Mouse (Mus musculus): ENCODE measurements at regions not wholly inside any gene's neighbourhood (a gene's known extent, or its start where the extent isn't known, plus 50 kb on each side); places are given as distances from the start of the nearest gene placed in this dataset.

DNA sequence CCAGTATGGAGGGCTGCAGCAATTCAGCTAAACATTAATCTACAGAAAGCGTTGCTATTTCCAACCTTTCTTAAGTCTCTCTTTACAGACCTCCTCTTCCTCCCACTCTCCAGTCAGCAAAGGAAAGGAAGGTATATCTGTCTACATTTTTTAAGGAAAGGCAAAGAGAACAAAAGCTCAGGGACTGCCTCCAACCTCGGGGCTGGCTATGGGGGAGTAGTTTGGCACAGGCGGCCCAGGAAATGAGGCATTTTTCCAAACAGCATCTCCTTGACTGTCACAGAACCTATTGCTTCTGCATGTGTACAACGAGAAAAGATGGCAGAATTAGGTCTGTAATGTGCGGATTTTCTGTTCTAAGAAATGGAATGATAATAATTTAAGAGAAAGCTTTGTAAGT, 233.4 kb downstream of the Gpam start:
- ATAC-seq (no peak), DNase-seq (ENCODE audit: low spot score) (no peak)
- no peak overlapping the region for H3K9ac ChIP-seq (replicated peaks; ENCODE audit: low read length)
- no peak overlapping the region for H3K27ac ChIP-seq
- H3K36me3 ChIP-seq (ENCODE audit: insufficient read depth, low read length) = no peaks in the 10 kb centered on the region
- H3K9me3 ChIP-seq (ENCODE audit: low read length) = no peaks in the 10 kb centered on the region
- no peaks in the 10 kb centered on the region for H3K27me3 ChIP-seq (ENCODE audit: insufficient read depth, low read length)
- H3K4me3 ChIP-seq (ENCODE audit: low read length) = no peak overlapping the region
- WGBS = 59% methylated on average over 5 of the region's 5 CpGs
- no peak overlapping the region for H3K4me2 ChIP-seq (ENCODE audit: low read depth, low read length)
- no peaks in the 10 kb centered on the region for H3K4me1 ChIP-seq (ENCODE audit: insufficient read depth, low read length)
- no peak for TF ChIP-seq CTCF (IDR thresholded peaks at IDR 0.05; ENCODE audit: low read depth)

- ATAC-seq (no peak), DNase-seq (ENCODE audit: low spot score) (peak; percentile 18)
- WGBS = 49% methylated on average over 4 of the region's 4 CpGs
- no peaks in the 10 kb centered on the region for H3K4me1 ChIP-seq (ENCODE audit: insufficient read depth, low read length)
- no peaks in the 10 kb centered on the region for H3K36me3 ChIP-seq (ENCODE audit: insufficient read depth, low read length)
- TF ChIP-seq CTCF (IDR thresholded peaks at IDR 0.05; ENCODE audit: low read depth) = no peak
- H3K9ac ChIP-seq (replicated peaks; ENCODE audit: low read length) = no peak overlapping the region
- H3K27me3 ChIP-seq (ENCODE audit: insufficient read depth, low read length) = no peaks in the 10 kb centered on the region
- no peak overlapping the region for H3K27ac ChIP-seq
- no peaks in the 10 kb centered on the region for H3K9me3 ChIP-seq (ENCODE audit: low read length)
- no peak overlapping the region for H3K4me3 ChIP-seq (ENCODE audit: low read length)
- no peak overlapping the region for H3K4me2 ChIP-seq (ENCODE audit: low read depth, low read length)
These were observed 260.0 kb downstream of the Gpam start for GRCm38 (mm10) chr19:54867078-54867477.

DNA sequence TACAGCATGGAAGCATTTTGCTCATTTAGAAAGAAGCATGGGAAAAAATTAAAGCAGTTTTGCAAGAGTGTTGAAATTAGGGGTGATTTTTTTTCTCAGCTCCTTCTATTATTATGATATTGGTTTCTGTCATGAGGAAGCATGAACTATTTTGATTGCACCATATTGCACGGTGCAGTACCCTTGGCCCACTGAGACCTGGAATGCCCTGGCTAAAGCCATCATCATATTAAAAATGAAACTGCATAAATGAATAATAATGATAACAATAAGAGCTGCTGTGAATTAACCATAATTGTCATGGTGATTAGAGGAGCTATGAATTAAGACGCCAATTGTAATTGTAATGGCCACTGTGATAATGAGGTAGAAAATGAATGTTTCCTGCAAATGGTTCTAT, 271.8 kb downstream of the Gpam start:
- H3K27me3 ChIP-seq (ENCODE audit: insufficient read depth, low read length) = no peaks in the 10 kb centered on the region
- DNase-seq (ENCODE audit: low spot score) = no peak
- no peaks in the 10 kb centered on the region for H3K4me1 ChIP-seq (ENCODE audit: insufficient read depth, low read length)
- H3K9ac ChIP-seq (replicated peaks; ENCODE audit: low read length) = no peak overlapping the region
- no peak overlapping the region for H3K4me3 ChIP-seq (ENCODE audit: low read length)
- no peaks in the 10 kb centered on the region for H3K36me3 ChIP-seq (ENCODE audit: insufficient read depth, low read length)
- no peak overlapping the region for H3K4me2 ChIP-seq (ENCODE audit: low read depth, low read length)
- H3K27ac ChIP-seq = no peak overlapping the region
- no peak for ATAC-seq
- 54% methylated on average over 2 of the region's 2 CpGs for WGBS
- TF ChIP-seq CTCF (IDR thresholded peaks at IDR 0.05; ENCODE audit: low read depth) = no peak
- no peaks in the 10 kb centered on the region for H3K9me3 ChIP-seq (ENCODE audit: low read length)

DNA sequence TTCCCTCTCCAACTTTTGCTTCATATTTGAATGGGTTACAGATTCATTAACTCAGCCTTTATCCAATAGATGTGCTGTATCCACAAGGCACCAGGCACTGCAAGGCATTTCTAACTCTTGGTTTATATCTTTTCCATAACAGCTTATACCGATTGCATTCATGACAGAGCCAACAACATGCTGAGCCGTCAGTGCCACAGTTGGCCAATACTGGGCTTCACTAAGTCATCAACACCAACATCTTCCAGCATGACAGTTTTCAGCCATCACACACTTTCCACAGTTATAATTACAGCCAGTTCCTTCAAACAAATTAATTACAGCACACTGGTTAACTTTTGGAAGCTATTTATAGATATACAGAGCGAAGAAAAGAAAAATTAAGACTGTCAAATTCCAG, 288.8 kb downstream of the Gpam start:
- no peaks in the 10 kb centered on the region for H3K9me3 ChIP-seq (ENCODE audit: low read length)
- 59% methylated on average over 3 of the region's 3 CpGs for WGBS
- no peak overlapping the region for H3K9ac ChIP-seq (replicated peaks; ENCODE audit: low read length)
- ATAC-seq = no peak
- DNase-seq (ENCODE audit: low spot score) = no peak
- no peaks in the 10 kb centered on the region for H3K36me3 ChIP-seq (ENCODE audit: insufficient read depth, low read length)
- no peak overlapping the region for H3K4me2 ChIP-seq (ENCODE audit: low read depth, low read length)
- no peaks in the 10 kb centered on the region for H3K27me3 ChIP-seq (ENCODE audit: insufficient read depth, low read length)
- H3K27ac ChIP-seq = no peak overlapping the region
- TF ChIP-seq CTCF (IDR thresholded peaks at IDR 0.05; ENCODE audit: low read depth) = no peak
- no peaks in the 10 kb centered on the region for H3K4me1 ChIP-seq (ENCODE audit: insufficient read depth, low read length)
- H3K4me3 ChIP-seq (ENCODE audit: low read length) = no peak overlapping the region

DNA sequence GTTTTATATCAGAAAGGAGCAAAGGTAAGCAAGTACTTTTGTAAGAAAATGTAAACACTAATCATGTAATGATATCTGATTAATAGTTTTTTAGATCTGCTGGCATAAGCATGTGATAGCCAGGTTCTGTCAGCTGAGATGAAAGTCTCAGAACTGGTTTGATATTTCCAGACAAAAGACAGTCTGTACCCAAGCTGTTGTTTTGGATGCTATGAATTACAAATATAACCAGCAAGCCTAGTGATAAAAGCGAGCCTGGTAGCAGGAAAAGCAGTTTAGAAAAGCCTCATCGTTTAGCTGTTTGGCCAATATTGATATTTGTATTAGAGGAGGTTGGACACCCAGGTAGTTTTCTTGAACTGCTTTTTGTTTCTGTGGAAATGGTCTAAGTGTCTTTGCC, 290.6 kb downstream of the Gpam start:
- Histone ChIP-seq H3K27ac (no peak overlapping the region), H3K4me1 (ENCODE audit: insufficient read depth, low read length) (no peaks in the 10 kb centered on the region), H3K4me3 (ENCODE audit: low read length) (no peak overlapping the region), H3K9me3 (ENCODE audit: low read length) (no peaks in the 10 kb centered on the region), H3K36me3 (ENCODE audit: insufficient read depth, low read length) (no peaks in the 10 kb centered on the region), H3K4me2 (ENCODE audit: low read depth, low read length) (no peak overlapping the region), H3K27me3 (ENCODE audit: insufficient read depth, low read length) (no peaks in the 10 kb centered on the region), H3K9ac (replicated peaks; ENCODE audit: low read length) (no peak overlapping the region)
- 91% methylated on average over 2 of the region's 2 CpGs for WGBS
- ATAC-seq (no peak), DNase-seq (ENCODE audit: low spot score) (no peak)
- no peak for TF ChIP-seq CTCF (IDR thresholded peaks at IDR 0.05; ENCODE audit: low read depth)

DNA sequence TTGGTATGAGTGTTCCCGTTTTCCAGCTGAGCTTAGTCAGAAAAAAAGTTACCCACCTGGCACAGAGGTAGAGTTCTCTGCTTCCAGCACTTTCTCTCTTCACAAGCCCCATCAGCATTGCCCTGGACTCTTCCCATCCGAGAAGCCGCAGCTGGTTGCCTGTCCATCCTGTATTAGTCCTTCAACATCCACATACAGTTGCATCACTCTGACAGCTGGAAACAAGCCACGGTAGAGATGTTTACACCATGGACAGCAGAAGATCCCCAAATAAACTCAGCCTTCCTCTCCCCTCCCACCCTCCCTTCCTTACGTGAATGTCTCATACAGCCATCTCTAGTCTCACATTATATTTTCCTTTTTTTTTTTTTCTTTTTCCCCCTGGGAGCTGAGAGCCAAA, 304.9 kb downstream of the Gpam start:
- ATAC-seq (no peak), DNase-seq (ENCODE audit: low spot score) (no peak)
- Histone ChIP-seq H3K27me3 (ENCODE audit: insufficient read depth, low read length) (no peaks in the 10 kb centered on the region), H3K27ac (no peak overlapping the region), H3K4me1 (ENCODE audit: insufficient read depth, low read length) (no peaks in the 10 kb centered on the region), H3K4me3 (ENCODE audit: low read length) (no peak overlapping the region), H3K9ac (replicated peaks; ENCODE audit: low read length) (no peak overlapping the region), H3K9me3 (ENCODE audit: low read length) (no peaks in the 10 kb centered on the region), H3K36me3 (ENCODE audit: insufficient read depth, low read length) (no peaks in the 10 kb centered on the region), H3K4me2 (ENCODE audit: low read depth, low read length) (no peak overlapping the region)
- no peak for TF ChIP-seq CTCF (IDR thresholded peaks at IDR 0.05; ENCODE audit: low read depth)
- 70% methylated on average over 5 of the region's 5 CpGs for WGBS

- Histone ChIP-seq H3K27ac (no peak overlapping the region), H3K9ac (replicated peaks; ENCODE audit: low read length) (no peak overlapping the region), H3K4me2 (ENCODE audit: low read depth, low read length) (no peak overlapping the region), H3K4me1 (ENCODE audit: insufficient read depth, low read length) (no peaks in the 10 kb centered on the region), H3K4me3 (ENCODE audit: low read length) (no peak overlapping the region), H3K27me3 (ENCODE audit: insufficient read depth, low read length) (no peaks in the 10 kb centered on the region), H3K9me3 (ENCODE audit: low read length) (no peaks in the 10 kb centered on the region), H3K36me3 (ENCODE audit: insufficient read depth, low read length) (no peaks in the 10 kb centered on the region)
- DNase-seq (ENCODE audit: low spot score) (no peak), ATAC-seq (no peak; the same call in 1 of the 2 replicates)
- no peak for TF ChIP-seq CTCF (IDR thresholded peaks at IDR 0.05; ENCODE audit: low read depth)
- 75% methylated on average over 4 of the region's 4 CpGs for WGBS
These were observed 306.5 kb downstream of the Gpam start for GRCm38 (mm10) chr19:54820587-54820986.
